Mouse (Mus musculus): ENCODE measurements around the gene Sept1. TPM values are rescaled to one million over a fixed set of nuclear protein-coding genes. Genes with fewer than 3 reads are reported as not detected.

Gene Sept1
- total and polyA plus RNA-seq, 3 experiments, result 51.1 to 263 (median 128) TPM

DNA sequence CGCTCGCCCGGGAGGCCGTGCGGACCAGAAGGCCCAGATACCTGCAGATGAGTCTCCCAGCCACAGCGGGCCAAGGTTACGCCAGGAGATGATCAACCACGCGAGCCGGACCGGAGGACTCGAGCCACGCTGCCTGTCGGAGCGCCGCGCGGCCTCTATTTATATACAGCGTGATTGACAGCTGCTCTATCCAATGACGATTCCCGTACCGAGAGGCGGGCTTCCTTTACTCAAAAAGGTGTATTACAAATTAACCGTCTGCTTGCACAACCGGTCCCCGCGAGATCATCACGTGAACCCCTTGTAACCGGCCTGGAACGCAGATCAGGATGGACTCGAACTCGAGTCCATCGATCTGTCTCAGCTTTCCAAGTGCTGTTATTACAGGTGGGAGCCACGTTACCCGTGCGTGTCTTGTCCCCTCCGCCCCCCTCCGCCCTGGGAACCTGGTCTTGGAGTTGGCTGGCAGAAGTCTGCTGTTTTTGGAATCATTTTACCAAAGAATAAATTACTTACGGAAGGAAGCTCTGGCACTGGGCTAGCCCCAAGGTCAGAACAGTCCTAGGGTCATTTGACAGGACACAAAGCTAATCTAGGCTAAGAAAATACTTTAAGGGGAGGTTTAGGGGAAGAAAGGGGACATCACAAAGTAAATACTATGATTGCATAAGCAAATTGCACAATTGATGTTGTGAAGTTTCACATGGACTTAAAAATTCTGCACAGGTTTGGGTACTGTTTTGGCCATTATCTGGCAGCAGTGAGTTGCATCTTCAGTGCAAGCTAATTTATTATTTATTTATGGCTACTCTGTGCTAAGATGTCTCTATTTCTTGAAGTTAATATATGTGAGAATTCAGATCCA is 41.2 kb upstream of the Sept1 start, which contains the start of gene Sephs2:
Gene Sephs2, minus strand, starts transcription at position 131 of the 865 bp plus-strand sequence.
- H3K36me3 ChIP-seq (replicated peaks), result peaks cover 39% of the 10 kb centered on the region
- peaks cover under 1% of the 10 kb centered on the region; the same call in 1 of the 2 replicates for H3K9me3 ChIP-seq (replicated peaks)
- peak; percentile 79 for DNase-seq (ENCODE audit: low spot score)
- peak within 1 kb of the TSS; percentile 96 for H3K4me3 ChIP-seq (ENCODE audit: low read depth, low read length)
- H3K4me1 ChIP-seq (ENCODE audit: insufficient read depth, low read depth, low read length), result peaks cover 56% of the 10 kb centered on the region
- H3K27me3 ChIP-seq (ENCODE audit: insufficient read depth, low read length), result no peaks in the 10 kb centered on the region
- TF ChIP-seq CTCF (IDR thresholded peaks at IDR 0.05; ENCODE audit: low read depth, low read length), result no peak
- 0 out of 2 replicates have a peak, but pooled peaks have one; percentile 83 for TF ChIP-seq POLR2AphosphoS5 (IDR thresholded peaks at IDR 0.05; ENCODE audit: insufficient replicate concordance, low read depth, low read length)
- ATAC-seq (ENCODE audit: extremely low read depth, insufficient number of reproducible peaks, low FRiP score, poor library complexity, severe bottlenecking), result peak; percentile 85

DNA sequence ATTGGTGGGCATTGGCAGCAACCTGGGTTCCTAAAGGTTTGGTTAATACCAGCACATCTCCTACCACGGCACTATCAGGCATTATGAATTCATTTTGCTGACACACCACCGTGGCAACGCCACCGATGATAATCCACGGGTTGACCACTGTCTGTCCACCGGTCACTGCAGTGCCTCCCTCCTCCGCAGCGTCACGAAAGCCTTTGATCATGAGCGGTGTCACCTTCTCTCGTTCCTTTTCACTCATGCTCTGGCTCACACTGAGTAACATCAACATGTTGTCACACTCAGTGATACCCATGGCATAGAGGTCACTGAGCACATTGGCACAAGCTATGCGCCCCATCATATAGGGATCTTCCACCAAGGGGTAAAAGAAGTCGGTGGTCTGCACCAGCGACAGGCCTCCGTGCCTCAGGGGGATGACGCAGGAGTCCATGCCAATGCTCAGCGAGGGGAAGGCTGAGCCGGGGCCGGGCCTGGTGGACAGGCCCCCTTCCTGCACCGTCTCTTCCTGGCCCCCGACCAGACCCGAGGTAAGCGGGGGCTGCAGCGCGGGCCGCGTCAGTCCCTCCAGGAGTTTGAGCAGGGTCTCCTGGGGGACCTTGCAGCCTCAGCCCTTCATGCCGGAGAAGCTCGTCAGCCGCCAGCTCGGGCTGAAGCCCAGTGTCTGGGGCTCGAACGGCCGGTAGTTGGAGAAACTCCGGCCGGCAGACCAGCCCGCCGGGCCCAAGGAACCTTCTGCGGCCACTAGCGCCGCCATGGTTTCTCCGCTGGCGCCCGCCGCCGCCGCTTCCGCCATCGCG is 40.4 kb upstream of the Sept1 start:
- Histone ChIP-seq H3K36me3 (replicated peaks) (peaks cover 46% of the 10 kb centered on the region), H3K4me3 (ENCODE audit: low read depth, low read length) (peak overlapping the region; percentile 96), H3K4me1 (ENCODE audit: insufficient read depth, low read depth, low read length) (peaks cover 49% of the 10 kb centered on the region), H3K27me3 (ENCODE audit: insufficient read depth, low read length) (no peaks in the 10 kb centered on the region), H3K9me3 (replicated peaks) (peaks cover 8% of the 10 kb centered on the region)
- TF ChIP-seq GATA2 (IDR thresholded peaks at IDR 0.05; ENCODE audit: borderline replicate concordance, low read depth, low read length), result no peak
- no peak for TF ChIP-seq GATA1 (IDR thresholded peaks at IDR 0.05; ENCODE audit: borderline replicate concordance, low read length)
- TF ChIP-seq CTCF (IDR thresholded peaks at IDR 0.05; ENCODE audit: low read depth, low read length), result no peak
- TF ChIP-seq TAL1 (conservative IDR thresholded peaks at IDR 0.05; ENCODE audit: low read depth, low read length), result no peak
- TF ChIP-seq POLR2AphosphoS5 (IDR thresholded peaks at IDR 0.05; ENCODE audit: insufficient replicate concordance, low read depth, low read length), result no peak
- no peak for ATAC-seq (ENCODE audit: extremely low read depth, insufficient number of reproducible peaks, low FRiP score, poor library complexity, severe bottlenecking)
- DNase-seq (ENCODE audit: low spot score), result peak; percentile 53

DNA sequence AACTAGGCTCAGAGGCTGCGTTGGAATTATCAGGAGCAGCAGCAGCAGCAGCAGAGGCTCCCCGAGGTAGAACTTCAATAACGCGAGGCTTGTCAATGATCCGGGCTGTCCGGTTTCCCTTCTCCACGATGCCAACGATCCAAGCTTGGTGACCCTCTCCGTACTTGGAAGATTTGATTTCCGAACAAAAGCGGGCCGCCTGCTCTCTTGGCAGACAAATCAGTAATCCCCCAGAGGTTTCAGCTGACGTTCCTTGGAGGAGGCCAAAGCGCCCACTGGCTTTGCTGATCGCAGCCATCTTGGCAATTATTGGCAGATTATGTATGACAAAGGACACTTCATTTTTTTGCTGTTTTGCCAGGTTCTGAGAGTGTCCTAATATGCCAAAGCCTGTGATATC is 39.6 kb upstream of the Sept1 start:
- ATAC-seq (ENCODE audit: extremely low read depth, insufficient number of reproducible peaks, low FRiP score, poor library complexity, severe bottlenecking) (no peak), DNase-seq (ENCODE audit: low spot score) (no peak)
- Histone ChIP-seq H3K9me3 (replicated peaks) (peaks cover 9% of the 10 kb centered on the region), H3K36me3 (replicated peaks) (peaks cover 47% of the 10 kb centered on the region), H3K4me1 (ENCODE audit: insufficient read depth, low read depth, low read length) (peaks cover 44% of the 10 kb centered on the region), H3K27me3 (ENCODE audit: insufficient read depth, low read length) (no peaks in the 10 kb centered on the region), H3K4me3 (ENCODE audit: low read depth, low read length) (peak overlapping the region; percentile 96)
- TF ChIP-seq TAL1 (conservative IDR thresholded peaks at IDR 0.05; ENCODE audit: low read depth, low read length), result no peak
- no peak; the same call in 1 of the 2 replicates for TF ChIP-seq POLR2AphosphoS5 (IDR thresholded peaks at IDR 0.05; ENCODE audit: insufficient replicate concordance, low read depth, low read length)
- TF ChIP-seq CTCF (IDR thresholded peaks at IDR 0.05; ENCODE audit: low read depth, low read length), result no peak
- no peak for TF ChIP-seq GATA2 (IDR thresholded peaks at IDR 0.05; ENCODE audit: borderline replicate concordance, low read depth, low read length)
- no peak for TF ChIP-seq GATA1 (IDR thresholded peaks at IDR 0.05; ENCODE audit: borderline replicate concordance, low read length)

DNA sequence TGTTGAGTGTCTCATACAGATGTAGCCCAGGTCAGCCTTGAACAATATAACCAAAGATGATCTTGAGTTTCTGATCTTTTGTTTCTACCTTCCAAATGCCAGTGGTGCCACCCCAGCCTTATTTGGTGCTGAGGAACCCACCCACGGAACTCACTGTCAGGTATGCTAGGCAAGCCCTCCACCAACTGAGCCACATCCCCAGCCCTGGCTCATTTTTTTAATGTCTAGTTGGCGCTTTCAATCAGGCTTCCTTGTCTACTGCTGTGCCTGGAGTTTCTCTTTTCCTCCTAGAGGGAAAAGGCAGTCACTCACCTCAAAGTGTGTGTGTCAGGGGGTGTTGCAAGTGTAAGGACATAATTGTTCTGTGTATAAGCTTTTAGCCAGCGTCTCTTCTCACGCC is 38.2 kb upstream of the Sept1 start:
- ATAC-seq (ENCODE audit: extremely low read depth, insufficient number of reproducible peaks, low FRiP score, poor library complexity, severe bottlenecking) (no peak), DNase-seq (ENCODE audit: low spot score) (no peak)
- peaks cover 9% of the 10 kb centered on the region for H3K9me3 ChIP-seq (replicated peaks)
- H3K4me1 ChIP-seq (ENCODE audit: insufficient read depth, low read depth, low read length), result peaks cover 42% of the 10 kb centered on the region
- TF ChIP-seq CTCF (IDR thresholded peaks at IDR 0.05; ENCODE audit: low read depth, low read length) (no peak), TAL1 (conservative IDR thresholded peaks at IDR 0.05; ENCODE audit: low read depth, low read length) (no peak), GATA2 (IDR thresholded peaks at IDR 0.05; ENCODE audit: borderline replicate concordance, low read depth, low read length) (no peak), GATA1 (IDR thresholded peaks at IDR 0.05; ENCODE audit: borderline replicate concordance, low read length) (no peak), POLR2AphosphoS5 (IDR thresholded peaks at IDR 0.05; ENCODE audit: insufficient replicate concordance, low read depth, low read length) (no peak)
- peaks cover 47% of the 10 kb centered on the region for H3K36me3 ChIP-seq (replicated peaks)
- no peaks in the 10 kb centered on the region for H3K27me3 ChIP-seq (ENCODE audit: insufficient read depth, low read length)
- no peak overlapping the region; the same call in 1 of the 2 replicates for H3K4me3 ChIP-seq (ENCODE audit: low read depth, low read length)

DNA sequence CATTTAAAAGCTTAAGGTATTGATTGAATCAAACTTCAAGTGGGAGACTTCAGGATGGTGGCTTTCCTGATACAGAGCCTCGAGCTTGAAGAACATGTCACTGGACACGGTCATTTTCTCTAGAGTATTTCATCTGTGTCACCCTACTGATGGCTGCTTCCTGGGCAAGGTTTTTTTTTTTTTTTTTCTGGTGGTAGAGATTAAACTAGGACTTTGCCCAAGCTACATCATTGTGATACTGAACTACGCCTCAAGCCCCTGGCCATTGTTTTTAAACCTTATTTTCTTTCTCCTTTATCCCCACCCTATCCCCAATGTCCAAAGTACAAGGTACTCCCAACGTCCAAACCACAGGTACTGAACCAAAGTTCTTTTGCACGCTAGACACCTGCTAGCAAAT is 37.7 kb upstream of the Sept1 start:
- Histone ChIP-seq H3K4me3 (ENCODE audit: low read depth, low read length) (no peak overlapping the region), H3K4me1 (ENCODE audit: insufficient read depth, low read depth, low read length) (peaks cover 42% of the 10 kb centered on the region), H3K9me3 (replicated peaks) (peaks cover 9% of the 10 kb centered on the region), H3K27me3 (ENCODE audit: insufficient read depth, low read length) (no peaks in the 10 kb centered on the region), H3K36me3 (replicated peaks) (peaks cover 47% of the 10 kb centered on the region)
- no peak for TF ChIP-seq POLR2AphosphoS5 (IDR thresholded peaks at IDR 0.05; ENCODE audit: insufficient replicate concordance, low read depth, low read length)
- no peak for TF ChIP-seq GATA2 (IDR thresholded peaks at IDR 0.05; ENCODE audit: borderline replicate concordance, low read depth, low read length)
- TF ChIP-seq TAL1 (conservative IDR thresholded peaks at IDR 0.05; ENCODE audit: low read depth, low read length), result no peak
- TF ChIP-seq GATA1 (IDR thresholded peaks at IDR 0.05; ENCODE audit: borderline replicate concordance, low read length), result no peak
- TF ChIP-seq CTCF (IDR thresholded peaks at IDR 0.05; ENCODE audit: low read depth, low read length), result no peak
- DNase-seq (ENCODE audit: low spot score) (no peak), ATAC-seq (ENCODE audit: extremely low read depth, insufficient number of reproducible peaks, low FRiP score, poor library complexity, severe bottlenecking) (no peak)

DNA sequence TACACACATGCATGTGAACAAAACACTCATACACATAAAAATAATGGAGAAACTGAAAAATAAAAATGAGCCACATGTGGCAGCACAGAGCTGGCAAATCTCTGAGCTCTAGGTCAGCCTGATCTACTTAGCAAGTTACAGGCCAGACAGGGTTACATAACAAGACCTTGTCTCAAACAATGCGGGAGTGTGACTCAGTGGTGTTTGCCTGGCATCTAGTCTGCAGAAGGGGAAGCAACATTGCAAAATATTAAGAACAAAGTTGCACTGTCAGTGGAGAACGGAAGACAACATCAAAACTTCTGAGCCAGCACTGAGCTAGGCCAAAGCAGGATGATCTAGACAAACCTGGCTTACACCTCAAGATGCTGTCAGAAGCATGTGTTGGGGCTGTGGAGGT is 37.3 kb upstream of the Sept1 start:
- no peak for ATAC-seq (ENCODE audit: extremely low read depth, insufficient number of reproducible peaks, low FRiP score, poor library complexity, severe bottlenecking)
- TF ChIP-seq GATA1 (IDR thresholded peaks at IDR 0.05; ENCODE audit: borderline replicate concordance, low read length) (no peak), POLR2AphosphoS5 (IDR thresholded peaks at IDR 0.05; ENCODE audit: insufficient replicate concordance, low read depth, low read length) (no peak), CTCF (IDR thresholded peaks at IDR 0.05; ENCODE audit: low read depth, low read length) (no peak), TAL1 (conservative IDR thresholded peaks at IDR 0.05; ENCODE audit: low read depth, low read length) (no peak), GATA2 (IDR thresholded peaks at IDR 0.05; ENCODE audit: borderline replicate concordance, low read depth, low read length) (no peak)
- Histone ChIP-seq H3K27me3 (ENCODE audit: insufficient read depth, low read length) (no peaks in the 10 kb centered on the region), H3K36me3 (replicated peaks) (peaks cover 47% of the 10 kb centered on the region), H3K4me3 (ENCODE audit: low read depth, low read length) (no peak overlapping the region), H3K9me3 (replicated peaks) (peaks cover 9% of the 10 kb centered on the region), H3K4me1 (ENCODE audit: insufficient read depth, low read depth, low read length) (peaks cover 40% of the 10 kb centered on the region)
- DNase-seq (ENCODE audit: low spot score), result no peak

All from G1E (cell line).